Mouse (Mus musculus) adrenal gland (tissue): Measurements from ENCODE around the gene Azgp1.
"Not testable (repeated sequence)": the region's sequence is repeated elsewhere in the genome, so short reads cannot be mapped to it uniquely, and the experiment has no call there.

Experiments
- intact Hi-C: fragments of 180-260 bp; cut with DNase I; formaldehyde crosslinking; loops from one replicate; pipeline ENCODE4 v1.15.1; 2025

The Azgp1 gene

GRCm38 (mm10) chr5:138020961-138021479 is 39.7 kb downstream of the Azgp1 start, which contains the start of the genes Smok3a and Smok3b:
TSS of gene Smok3a (plus strand) at chr5:138021261.
TSS of gene Smok3b (plus strand) at chr5:138021429.
- intact Hi-C loops: not testable (repeated sequence)
